Mouse (Mus musculus) MN1 (cell line): Measurements from ENCODE around the gene Slc25a25.

ENCODE experiments used
- DNase-seq: peaks from one replicate; pipeline ENCODE4 v3.0.0-alpha.2; 2016; ENCODE audit warnings: low spot score

The Slc25a25 gene

GRCm38 (mm10) chr2:32404663-32405062 lies 46.6 kb downstream of the Slc25a25 start:
- DNase-seq, result peak; percentile 96

- no peak for DNase-seq
Observed at GRCm38 (mm10) chr2:32396695-32397094, 54.5 kb downstream of the Slc25a25 start.

GRCm38 (mm10) chr2:32395946-32396621 lies 55.2 kb downstream of the Slc25a25 start:
- DNase-seq, result peak; percentile 96

GRCm38 (mm10) chr2:32395484-32395945 lies 55.7 kb downstream of the Slc25a25 start, which contains the start of gene Ptges2:
Ptges2 (plus strand) TSS chr2:32395896.
- peak; percentile 92 for DNase-seq

GRCm38 (mm10) chr2:32394973-32395372 lies 56.3 kb downstream of the Slc25a25 start:
- DNase-seq, result peak; percentile 41

GRCm38 (mm10) chr2:32392063-32392462 lies 59.2 kb downstream of the Slc25a25 start:
- no peak for DNase-seq

GRCm38 (mm10) chr2:32390871-32391270 lies 60.4 kb downstream of the Slc25a25 start:
- DNase-seq, result no peak

GRCm38 (mm10) chr2:32389157-32389556 lies 62.1 kb downstream of the Slc25a25 start:
- no peak for DNase-seq

- DNase-seq, result no peak
Observed at GRCm38 (mm10) chr2:32387706-32388490, 63.3 kb downstream of the Slc25a25 start, which contains the start of gene Lcn2. Lcn2 (minus strand) TSS chr2:32388252.

- no peak for DNase-seq
Observed at GRCm38 (mm10) chr2:32382689-32383088, 68.6 kb downstream of the Slc25a25 start.

GRCm38 (mm10) chr2:32381775-32382223 lies 69.4 kb downstream of the Slc25a25 start, which contains the start of gene 1110008P14Rik:
1110008P14Rik (minus strand) TSS chr2:32381938.
- DNase-seq, result peak; percentile 94

GRCm38 (mm10) chr2:32381141-32381774 lies 70.0 kb downstream of the Slc25a25 start:
- no peak for DNase-seq

- DNase-seq, result no peak
Observed at GRCm38 (mm10) chr2:32380001-32380500, 71.2 kb downstream of the Slc25a25 start.

GRCm38 (mm10) chr2:32376963-32377362 lies 74.3 kb downstream of the Slc25a25 start:
- no peak for DNase-seq

GRCm38 (mm10) chr2:32375317-32375940 lies 75.8 kb downstream of the Slc25a25 start:
- DNase-seq, result no peak

GRCm38 (mm10) chr2:32374191-32374590 lies 77.1 kb downstream of the Slc25a25 start:
- DNase-seq, result no peak

- DNase-seq, result no peak
Observed at GRCm38 (mm10) chr2:32367315-32367714, 83.9 kb downstream of the Slc25a25 start.
